Mouse (Mus musculus) kidney, postnatal 14 days (tissue): ENCODE data around the gene Gm21981.
"Not testable (repeated sequence)": the region's sequence is repeated elsewhere in the genome, so short reads cannot be mapped to it uniquely, and the experiment has no call there.

Experiments
- DNase-seq: peaks from one replicate; pipeline ENCODE4 v3.0.0; 2022; ENCODE audit warnings: mixed read lengths

Gene Gm21981

DNA sequence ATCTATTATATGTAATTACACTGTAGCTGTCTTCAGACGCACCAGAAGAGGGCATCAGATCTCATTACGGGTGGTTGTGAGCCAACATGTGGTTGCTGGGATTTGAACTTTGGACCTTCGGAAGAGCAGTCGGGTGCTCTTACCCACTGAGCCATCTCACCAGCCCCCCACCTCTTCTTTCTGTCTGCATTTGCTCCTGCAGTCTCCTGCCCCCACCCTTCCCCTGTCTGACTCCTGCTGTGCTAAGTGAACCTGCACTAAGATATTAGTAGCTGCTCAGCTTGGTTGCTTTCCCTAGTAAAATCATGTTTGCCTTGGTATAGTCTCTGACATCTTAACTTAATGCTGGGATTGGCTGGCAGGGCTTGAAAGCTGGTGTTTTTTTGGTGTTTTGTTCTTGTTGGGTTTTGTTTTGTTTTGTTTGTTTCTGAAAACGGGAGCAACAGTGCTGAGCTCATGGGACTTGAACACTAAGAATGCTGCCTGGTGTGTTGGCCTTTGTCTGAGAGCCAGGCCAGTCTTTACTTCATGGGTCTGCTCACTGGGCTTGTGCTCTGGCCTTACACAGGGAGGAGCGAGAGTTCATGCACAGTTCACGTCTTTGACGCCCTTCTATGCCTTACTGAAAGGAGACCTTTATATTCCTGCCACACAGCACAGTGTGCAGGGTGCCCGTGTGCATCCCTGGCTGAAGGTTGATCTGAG is 31.1 kb downstream of the Gm21981 start:
- DNase-seq: no peak

- no peak for DNase-seq
Measured at GRCm38 (mm10) chr17:47658741-47659243, 35.5 kb downstream of the Gm21981 start.

- no peak for DNase-seq
Measured at GRCm38 (mm10) chr17:47657901-47658300, 36.4 kb downstream of the Gm21981 start.

- no peak for DNase-seq
Measured at GRCm38 (mm10) chr17:47655697-47656096, 38.6 kb downstream of the Gm21981 start.

GRCm38 (mm10) chr17:47654346-47654745 is 39.9 kb downstream of the Gm21981 start:
- DNase-seq: not testable (repeated sequence)

- DNase-seq: no peak
Measured at GRCm38 (mm10) chr17:47651953-47652352, 42.3 kb downstream of the Gm21981 start.

DNA sequence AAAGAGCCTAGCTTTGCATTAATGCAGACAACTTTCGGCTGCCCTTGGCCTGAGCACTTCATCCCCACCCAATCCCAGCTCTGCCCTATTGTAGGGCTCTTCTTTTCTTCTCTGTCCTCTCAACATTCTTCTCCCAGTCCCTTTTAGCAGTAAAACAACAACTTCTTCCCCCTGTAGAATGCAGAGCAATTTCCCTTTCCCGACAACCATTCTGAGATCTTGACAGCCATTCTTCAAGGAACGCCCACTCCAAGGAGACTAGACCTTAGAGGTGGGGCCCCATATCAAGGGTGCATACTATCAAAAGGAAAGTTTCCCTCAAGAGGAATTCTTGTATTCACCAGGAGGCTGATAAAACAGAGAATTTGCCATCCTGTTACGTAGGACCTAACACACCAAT is 45.3 kb downstream of the Gm21981 start:
- no peak for DNase-seq

DNA sequence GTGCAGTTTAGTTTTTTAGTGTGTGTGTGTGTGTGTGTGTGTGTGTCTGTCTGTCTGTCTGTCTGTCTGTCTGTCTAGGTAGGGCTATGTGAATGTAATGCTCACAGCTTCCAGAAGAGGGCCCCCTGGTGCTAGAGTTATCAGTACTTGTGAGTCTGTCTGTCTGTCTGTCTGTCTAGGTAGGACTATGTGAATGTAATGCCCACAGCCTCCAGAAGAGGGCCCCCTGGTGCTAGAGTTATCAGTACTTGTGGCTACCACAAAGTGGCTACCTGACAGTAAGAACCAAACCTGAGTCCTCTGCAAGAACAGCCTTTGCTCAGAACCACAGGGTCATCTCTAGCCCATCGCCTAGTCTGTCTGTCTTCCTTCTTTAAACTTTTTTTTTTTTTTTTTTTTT is 47.6 kb downstream of the Gm21981 start:
- peak; percentile 81 for DNase-seq

- DNase-seq: no peak
Measured at GRCm38 (mm10) chr17:47642992-47643391, 51.3 kb downstream of the Gm21981 start.
